Mouse (Mus musculus): ENCODE data around the gene Vdr. TPM values are rescaled to one million over a fixed set of nuclear protein-coding genes. Genes with fewer than 3 reads are reported as not detected.

Vdr gene
- total and polyA plus RNA-seq, 3 experiments = 1.1 to 2.3 (median 2.0) TPM

- H3K4me3 ChIP-seq = no peak overlapping the region
- TF ChIP-seq CTCF (IDR thresholded peaks at IDR 0.05) (no peak), POLR2A (IDR thresholded peaks at IDR 0.05; ENCODE audit: insufficient read depth, low read depth, low read length) (no peak), EP300 (IDR thresholded peaks at IDR 0.05; ENCODE audit: insufficient read depth, low read depth, low read length) (no peak)
- H3K36me3 ChIP-seq (ENCODE audit: control insufficient read depth, insufficient read depth, low read length) = no peaks in the 10 kb centered on the region
- no peak for DNase-seq
- peaks cover 3% of the 10 kb centered on the region for H3K4me1 ChIP-seq (ENCODE audit: control insufficient read depth, insufficient read depth, low read length)
- WGBS = 78% methylated on average over 6 of the region's 6 CpGs
- H3K9ac ChIP-seq (ENCODE audit: low read depth, low read length) = no peak overlapping the region
- H3K27ac ChIP-seq = no peak overlapping the region
- peaks cover 1% of the 10 kb centered on the region; the same call in 1 of the 2 replicates for H3K27me3 ChIP-seq (ENCODE audit: control insufficient read depth, insufficient read depth, low read length)
- H3K79me2 ChIP-seq (replicated peaks; ENCODE audit: control insufficient read depth, insufficient read depth, low read length) = no peaks in the 10 kb centered on the region
- intact Hi-C loops (cut with DNase I) = no loop called here
Measured at GRCm38 (mm10) chr15:97905281-97905680, 5.1 kb downstream of the Vdr start.

DNA sequence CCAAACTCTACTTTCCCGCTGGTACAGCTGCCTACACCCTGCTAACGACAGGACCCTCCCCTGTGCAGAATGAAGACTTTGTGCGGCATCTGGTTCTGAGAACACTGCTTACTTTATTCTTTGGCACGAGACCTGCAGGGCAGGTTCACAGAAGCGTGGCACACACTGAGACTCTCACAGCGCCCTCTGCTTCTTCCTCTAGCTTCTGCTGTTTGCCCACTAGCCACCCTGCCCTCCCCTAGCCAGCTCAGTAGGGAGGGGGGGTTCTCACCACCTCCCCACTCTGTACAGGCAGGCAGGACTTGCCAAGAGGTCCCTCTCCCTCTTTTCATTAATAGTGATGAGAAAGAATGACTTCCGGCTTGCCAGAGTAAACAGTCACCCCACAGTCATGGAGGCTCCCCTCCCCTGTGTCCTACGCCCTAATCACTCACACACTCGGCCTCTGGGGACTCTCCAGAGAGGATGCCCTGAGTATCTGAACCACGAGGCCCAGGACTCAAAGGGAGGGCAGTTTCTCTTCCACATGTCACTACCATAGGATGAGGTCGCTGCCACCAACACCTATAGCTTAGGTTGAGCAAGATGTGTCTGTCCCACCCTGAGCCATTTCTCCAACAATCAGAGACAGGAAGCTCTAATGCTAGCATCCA, 6.0 kb downstream of the Vdr start:
- Histone ChIP-seq H3K9ac (ENCODE audit: low read depth, low read length) (no peak overlapping the region), H3K4me3 (no peak overlapping the region), H3K79me2 (replicated peaks; ENCODE audit: control insufficient read depth, insufficient read depth, low read length) (no peaks in the 10 kb centered on the region), H3K27ac (no peak overlapping the region), H3K36me3 (ENCODE audit: control insufficient read depth, insufficient read depth, low read length) (no peaks in the 10 kb centered on the region), H3K27me3 (ENCODE audit: control insufficient read depth, insufficient read depth, low read length) (peaks cover 1% of the 10 kb centered on the region; the same call in 1 of the 2 replicates), H3K4me1 (ENCODE audit: control insufficient read depth, insufficient read depth, low read length) (peaks cover 3% of the 10 kb centered on the region)
- WGBS = 61% methylated on average over 11 of the region's 11 CpGs
- intact Hi-C loops (cut with DNase I) = no loop called here
- DNase-seq = no peak
- no peak for TF ChIP-seq CTCF (IDR thresholded peaks at IDR 0.05)
- TF ChIP-seq EP300 (IDR thresholded peaks at IDR 0.05; ENCODE audit: insufficient read depth, low read depth, low read length) = no peak
- TF ChIP-seq POLR2A (IDR thresholded peaks at IDR 0.05; ENCODE audit: insufficient read depth, low read depth, low read length) = no peak

- no peaks in the 10 kb centered on the region; the same call in 1 of the 2 replicates for H3K27me3 ChIP-seq (ENCODE audit: control insufficient read depth, insufficient read depth, low read length)
- H3K9ac ChIP-seq (ENCODE audit: low read depth, low read length) = no peak overlapping the region
- DNase-seq = no peak
- peaks cover 3% of the 10 kb centered on the region for H3K4me1 ChIP-seq (ENCODE audit: control insufficient read depth, insufficient read depth, low read length)
- WGBS = 86% methylated on average over 15 of the region's 15 CpGs
- H3K27ac ChIP-seq = no peak overlapping the region
- H3K4me3 ChIP-seq = no peak overlapping the region
- intact Hi-C loops (cut with DNase I) = no loop called here
- TF ChIP-seq EP300 (IDR thresholded peaks at IDR 0.05; ENCODE audit: insufficient read depth, low read depth, low read length) (no peak), POLR2A (IDR thresholded peaks at IDR 0.05; ENCODE audit: insufficient read depth, low read depth, low read length) (no peak)
- no peaks in the 10 kb centered on the region for H3K36me3 ChIP-seq (ENCODE audit: control insufficient read depth, insufficient read depth, low read length)
- no peaks in the 10 kb centered on the region for H3K79me2 ChIP-seq (replicated peaks; ENCODE audit: control insufficient read depth, insufficient read depth, low read length)
Measured at GRCm38 (mm10) chr15:97903261-97904009, 7.0 kb downstream of the Vdr start.

GRCm38 (mm10) chr15:97900991-97901390, 9.4 kb downstream of the Vdr start:
- DNase-seq = no peak
- H3K4me1 ChIP-seq (ENCODE audit: control insufficient read depth, insufficient read depth, low read length) = no peaks in the 10 kb centered on the region
- intact Hi-C loops (cut with DNase I) = no loop called here
- H3K27ac ChIP-seq = no peak overlapping the region
- no peaks in the 10 kb centered on the region for H3K27me3 ChIP-seq (ENCODE audit: control insufficient read depth, insufficient read depth, low read length)
- H3K36me3 ChIP-seq (ENCODE audit: control insufficient read depth, insufficient read depth, low read length) = no peaks in the 10 kb centered on the region
- no peak overlapping the region for H3K4me3 ChIP-seq
- TF ChIP-seq POLR2A (IDR thresholded peaks at IDR 0.05; ENCODE audit: insufficient read depth, low read depth, low read length) (no peak), EP300 (IDR thresholded peaks at IDR 0.05; ENCODE audit: insufficient read depth, low read depth, low read length) (no peak), CTCF (IDR thresholded peaks at IDR 0.05) (no peak)
- WGBS = 85% methylated on average over 9 of the region's 9 CpGs
- no peaks in the 10 kb centered on the region for H3K79me2 ChIP-seq (replicated peaks; ENCODE audit: control insufficient read depth, insufficient read depth, low read length)
- no peak overlapping the region for H3K9ac ChIP-seq (ENCODE audit: low read depth, low read length)

DNA sequence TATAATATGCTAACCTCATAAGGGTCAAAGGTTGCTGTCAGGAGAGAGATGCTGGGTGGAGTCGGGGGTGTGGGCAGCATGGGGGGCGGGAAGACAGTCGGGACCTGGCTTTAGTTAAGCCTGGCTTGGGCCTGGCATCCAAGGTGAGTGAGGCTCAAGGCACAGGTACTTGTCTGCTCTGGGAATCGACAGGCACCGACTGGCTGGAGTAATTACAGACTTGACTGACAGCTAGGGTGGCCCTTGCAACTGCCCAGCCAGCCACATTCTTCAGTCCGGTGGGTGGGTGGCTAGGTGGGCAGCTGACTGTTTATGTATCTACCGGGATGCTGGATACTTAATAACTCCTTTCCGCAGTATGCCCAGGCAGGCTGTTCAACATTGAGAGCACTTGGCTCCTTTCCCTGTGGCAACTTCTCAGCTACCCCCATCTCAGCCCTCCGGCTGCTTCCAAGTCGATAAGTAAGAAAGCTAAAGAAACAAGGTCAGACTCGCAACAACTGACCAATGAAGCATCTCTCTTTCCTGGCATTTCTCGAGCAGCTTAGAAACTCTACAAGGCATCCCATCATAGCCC, 10.0 kb downstream of the Vdr start:
- H3K4me3 ChIP-seq = no peak overlapping the region
- whole genome bisulfite sequencing = 76% methylated on average over 12 of the region's 12 CpGs
- no peaks in the 10 kb centered on the region for H3K36me3 ChIP-seq (ENCODE audit: control insufficient read depth, insufficient read depth, low read length)
- no peak overlapping the region for H3K27ac ChIP-seq
- no peaks in the 10 kb centered on the region for H3K4me1 ChIP-seq (ENCODE audit: control insufficient read depth, insufficient read depth, low read length)
- no peak overlapping the region for H3K9ac ChIP-seq (ENCODE audit: low read depth, low read length)
- TF ChIP-seq CTCF (IDR thresholded peaks at IDR 0.05) (no peak), EP300 (IDR thresholded peaks at IDR 0.05; ENCODE audit: insufficient read depth, low read depth, low read length) (no peak), POLR2A (IDR thresholded peaks at IDR 0.05; ENCODE audit: insufficient read depth, low read depth, low read length) (no peak)
- H3K79me2 ChIP-seq (replicated peaks; ENCODE audit: control insufficient read depth, insufficient read depth, low read length) = no peaks in the 10 kb centered on the region
- no peak for DNase-seq
- H3K27me3 ChIP-seq (ENCODE audit: control insufficient read depth, insufficient read depth, low read length) = no peaks in the 10 kb centered on the region
- intact Hi-C loops (cut with DNase I) = no loop called here

GRCm38 (mm10) chr15:97899714-97900113, 10.7 kb downstream of the Vdr start:
- Histone ChIP-seq H3K27ac (no peak overlapping the region), H3K9ac (ENCODE audit: low read depth, low read length) (no peak overlapping the region), H3K4me3 (no peak overlapping the region), H3K27me3 (ENCODE audit: control insufficient read depth, insufficient read depth, low read length) (no peaks in the 10 kb centered on the region), H3K4me1 (ENCODE audit: control insufficient read depth, insufficient read depth, low read length) (no peaks in the 10 kb centered on the region), H3K79me2 (replicated peaks; ENCODE audit: control insufficient read depth, insufficient read depth, low read length) (no peaks in the 10 kb centered on the region), H3K36me3 (ENCODE audit: control insufficient read depth, insufficient read depth, low read length) (no peaks in the 10 kb centered on the region)
- DNase-seq = no peak
- intact Hi-C loops (cut with DNase I) = no loop called here
- WGBS = 83% methylated on average over 8 of the region's 8 CpGs
- no peak for TF ChIP-seq EP300 (IDR thresholded peaks at IDR 0.05; ENCODE audit: insufficient read depth, low read depth, low read length)
- no peak for TF ChIP-seq POLR2A (IDR thresholded peaks at IDR 0.05; ENCODE audit: insufficient read depth, low read depth, low read length)
- TF ChIP-seq CTCF (IDR thresholded peaks at IDR 0.05) = no peak

Data from heart, adult 2 months (tissue).